Comparison of ENCODE assay signal across 7 mouse cellular contexts in genomic region chr1:190976887-190977573, GRCm38 (mm10). TPM values are rescaled to one million over a fixed set of nuclear protein-coding genes. Genes with fewer than 3 reads are reported as not detected.
A peak's percentile ranks its signal among the peaks of the same experiment; 100 is the strongest.
DNase-seq lines count a peak whose midpoint lies in the region; ATAC-seq lines count a peak whose summit lies in the region.

No protein-coding gene starts in this region.

- ATAC-seq in liver, embryonic 11.5 days (replicated peaks; ENCODE audit: low FRiP score), result no peak
- ATAC-seq in forebrain, embryonic 11.5 days (replicated peaks; ENCODE audit: low FRiP score), result no peak
- ATAC-seq in intestine, embryonic 16.5 days, result no peak
- ATAC-seq in stomach, embryonic 14.5 days (ENCODE audit: insufficient number of reproducible peaks, insufficient read depth, low FRiP score, low read depth), result no peak

- DNase-seq in liver, embryonic 11.5 days (ENCODE audit: low spot score), result no peak
- no peak for DNase-seq in liver
- DNase-seq in forebrain, embryonic 11.5 days (ENCODE audit: low spot score), result no peak
- no peak for DNase-seq in B cell, adult 2 months
- no peak for DNase-seq in kidney, postnatal 36 days

- no peak overlapping the region for H3K9ac ChIP-seq in liver, embryonic 11.5 days (ENCODE audit: low read depth, low read length)
- peak overlapping the region; percentile 8; the same call in 1 of the 2 replicates for H3K9ac ChIP-seq in forebrain, embryonic 11.5 days (ENCODE audit: low read length)
- peak overlapping the region; percentile 1; the same call in 1 of the 2 replicates for H3K9ac ChIP-seq in intestine, embryonic 16.5 days (ENCODE audit: low read depth, low read length)
- no peak overlapping the region for H3K9ac ChIP-seq in stomach, embryonic 14.5 days (replicated peaks; ENCODE audit: low read depth, low read length)

- no peaks in the 10 kb centered on the region for H3K9me3 ChIP-seq in liver, embryonic 11.5 days (ENCODE audit: control insufficient read depth, low read length)
- no peaks in the 10 kb centered on the region for H3K9me3 ChIP-seq in forebrain, embryonic 11.5 days (ENCODE audit: control insufficient read depth, low read length)
- no peaks in the 10 kb centered on the region for H3K9me3 ChIP-seq in intestine, embryonic 16.5 days (ENCODE audit: control insufficient read depth, low read length)
- no peaks in the 10 kb centered on the region for H3K9me3 ChIP-seq in stomach, embryonic 14.5 days (ENCODE audit: control insufficient read depth, low read depth, low read length)

- H3K4me1 ChIP-seq in liver, embryonic 11.5 days (replicated peaks; ENCODE audit: control insufficient read depth, insufficient read depth, low read length), result 0 out of 2 replicates have a peak, but pooled peaks cover 2% of the 10 kb centered on the region
- H3K4me1 ChIP-seq in forebrain, embryonic 11.5 days (replicated peaks; ENCODE audit: control insufficient read depth, insufficient read depth, low read length), result 0 out of 2 replicates have a peak, but pooled peaks cover 5% of the 10 kb centered on the region
- H3K4me1 ChIP-seq in intestine, embryonic 16.5 days (ENCODE audit: control insufficient read depth, insufficient read depth, low read length), result peaks cover 20% of the 10 kb centered on the region
- peaks cover 16% of the 10 kb centered on the region for H3K4me1 ChIP-seq in stomach, embryonic 14.5 days (ENCODE audit: control insufficient read depth, insufficient read depth, low read length)

- H3K4me2 ChIP-seq in liver, embryonic 11.5 days, result peak overlapping the region; percentile 70
- peak overlapping the region; percentile 96 for H3K4me2 ChIP-seq in forebrain, embryonic 11.5 days (ENCODE audit: low read depth, low read length, severe bottlenecking)
- peak overlapping the region; percentile 99 for H3K4me2 ChIP-seq in intestine, embryonic 16.5 days (ENCODE audit: low read depth, low read length)
- peak overlapping the region; percentile 80 for H3K4me2 ChIP-seq in stomach, embryonic 14.5 days (replicated peaks; ENCODE audit: low read depth, low read length)

- no peak overlapping the region for H3K27ac ChIP-seq in liver, embryonic 11.5 days (ENCODE audit: low read depth, low read length)
- H3K27ac ChIP-seq in forebrain, embryonic 11.5 days (ENCODE audit: low read depth, low read length), result no peak overlapping the region
- no peak overlapping the region for H3K27ac ChIP-seq in intestine, embryonic 16.5 days (ENCODE audit: low read length)
- no peak overlapping the region for H3K27ac ChIP-seq in stomach, embryonic 14.5 days (ENCODE audit: low read length)

- peaks cover 45% of the 10 kb centered on the region for H3K27me3 ChIP-seq in liver, embryonic 11.5 days (replicated peaks; ENCODE audit: control insufficient read depth, insufficient read depth, low read length)
- no peaks in the 10 kb centered on the region for H3K27me3 ChIP-seq in forebrain, embryonic 11.5 days (ENCODE audit: control insufficient read depth, insufficient read depth, low read length)
- H3K27me3 ChIP-seq in intestine, embryonic 16.5 days (replicated peaks; ENCODE audit: control insufficient read depth, insufficient read depth, low read length), result no peaks in the 10 kb centered on the region
- H3K27me3 ChIP-seq in stomach, embryonic 14.5 days (ENCODE audit: control insufficient read depth, insufficient read depth, low read length), result no peaks in the 10 kb centered on the region

- no peaks in the 10 kb centered on the region for H3K36me3 ChIP-seq in liver, embryonic 11.5 days (ENCODE audit: control insufficient read depth, insufficient read depth, low read length)
- no peaks in the 10 kb centered on the region for H3K36me3 ChIP-seq in forebrain, embryonic 11.5 days (ENCODE audit: control insufficient read depth, insufficient read depth, low read length)
- no peaks in the 10 kb centered on the region for H3K36me3 ChIP-seq in intestine, embryonic 16.5 days (ENCODE audit: control insufficient read depth, insufficient read depth, low read length)
- H3K36me3 ChIP-seq in stomach, embryonic 14.5 days (ENCODE audit: control insufficient read depth, insufficient read depth, low read length), result peaks cover 9% of the 10 kb centered on the region; the same call in 1 of the 2 replicates

- peak overlapping the region; percentile 48; the same call in 1 of the 2 replicates for H3K4me3 ChIP-seq in liver, embryonic 11.5 days (ENCODE audit: low read depth, low read length)
- peak overlapping the region; percentile 60 for H3K4me3 ChIP-seq in forebrain, embryonic 11.5 days (ENCODE audit: low read depth, low read length)
- peak overlapping the region; percentile 19; the same call in 1 of the 2 replicates for H3K4me3 ChIP-seq in intestine, embryonic 16.5 days (ENCODE audit: low read length)
- H3K4me3 ChIP-seq in stomach, embryonic 14.5 days (ENCODE audit: low read depth, low read length), result peak overlapping the region; percentile 68; the same call in 1 of the 2 replicates

- WGBS in liver, embryonic 11.5 days, result 51% methylated on average over 11 of the region's 11 CpGs
- 63% methylated on average over 11 of the region's 11 CpGs for WGBS in forebrain, embryonic 11.5 days
- 31% methylated on average over 11 of the region's 11 CpGs for WGBS in intestine, embryonic 16.5 days
- 36% methylated on average over 11 of the region's 11 CpGs for WGBS in stomach, embryonic 14.5 days

RNA-seq across cellular contexts. Expression of gene Vash2, which starts 2.1 kb away (rescaled TPM):
- 12.8 and 14.2 TPM in 2 replicates for polyA plus RNA-seq in liver, embryonic 11.5 days (2014; fragmentation: Nextera tagmentation; extraction: Ambion mirVana)
- polyA plus RNA-seq in forebrain, embryonic 11.5 days (2014; fragmentation: Nextera tagmentation; extraction: Ambion mirVana), result 53.2 and 54.0 TPM in 2 replicates
- polyA plus RNA-seq in intestine, embryonic 16.5 days (2015; fragmentation: Nextera tagmentation; extraction: Ambion mirVana), result 11.9 and 12.3 TPM in 2 replicates
- 33.5 and 35.3 TPM in 2 replicates for polyA plus RNA-seq in stomach, embryonic 14.5 days (2014; fragmentation: Nextera tagmentation; extraction: Ambion mirVana)

RNA-seq across cellular contexts. Expression of gene Flvcr1, which starts 48.9 kb away (rescaled TPM):
- polyA plus RNA-seq in liver, embryonic 11.5 days (2014; fragmentation: Nextera tagmentation; extraction: Ambion mirVana), result 11.8 and 12.1 TPM in 2 replicates
- polyA plus RNA-seq in forebrain, embryonic 11.5 days (2014; fragmentation: Nextera tagmentation; extraction: Ambion mirVana), result 12.3 and 14.0 TPM in 2 replicates
- 8.4 and 14.2 TPM in 2 replicates for polyA plus RNA-seq in intestine, embryonic 16.5 days (2015; fragmentation: Nextera tagmentation; extraction: Ambion mirVana)
- 5.8 and 6.6 TPM in 2 replicates for polyA plus RNA-seq in stomach, embryonic 14.5 days (2014; fragmentation: Nextera tagmentation; extraction: Ambion mirVana)

RNA-seq across cellular contexts. Expression of gene Angel2, which starts 52.1 kb away (rescaled TPM):
- polyA plus RNA-seq in liver, embryonic 11.5 days (2014; fragmentation: Nextera tagmentation; extraction: Ambion mirVana), result 32.1 and 34.1 TPM in 2 replicates
- 58.3 and 61.5 TPM in 2 replicates for polyA plus RNA-seq in forebrain, embryonic 11.5 days (2014; fragmentation: Nextera tagmentation; extraction: Ambion mirVana)
- polyA plus RNA-seq in intestine, embryonic 16.5 days (2015; fragmentation: Nextera tagmentation; extraction: Ambion mirVana), result 30.9 and 33.6 TPM in 2 replicates
- polyA plus RNA-seq in stomach, embryonic 14.5 days (2014; fragmentation: Nextera tagmentation; extraction: Ambion mirVana), result 41.1 and 43.0 TPM in 2 replicates

RNA-seq across cellular contexts. Expression of gene Spata45, which starts 59.4 kb away (rescaled TPM):
- not detected in 2 replicates for polyA plus RNA-seq in liver, embryonic 11.5 days (2014; fragmentation: Nextera tagmentation; extraction: Ambion mirVana)
- polyA plus RNA-seq in forebrain, embryonic 11.5 days (2014; fragmentation: Nextera tagmentation; extraction: Ambion mirVana), result not detected in 2 replicates
- 0.61 TPM in 1 of 2 replicates, not detected in the other for polyA plus RNA-seq in intestine, embryonic 16.5 days (2015; fragmentation: Nextera tagmentation; extraction: Ambion mirVana)
- not detected in 2 replicates for polyA plus RNA-seq in stomach, embryonic 14.5 days (2014; fragmentation: Nextera tagmentation; extraction: Ambion mirVana)

Comparison
In these comparisons a context has a peak if more than half of its experiments do, and no peak if none do; other contexts are left out.
1. H3K9ac ChIP-seq: peak in forebrain, embryonic 11.5 days (single experiment) and intestine, embryonic 16.5 days (single experiment); none in liver, embryonic 11.5 days (single experiment) and stomach, embryonic 14.5 days (single experiment).
2. Peak in every context shown above with its lines, with median percentiles within 50 percentile points of each other: H3K4me2 ChIP-seq and H3K4me3 ChIP-seq.